Mouse (Mus musculus) macrophage (primary cell): Measurements from ENCODE around the gene Arpc3. TPM values are rescaled to one million over a fixed set of nuclear protein-coding genes. Genes with fewer than 3 reads are reported as not detected.
"Not testable (repeated sequence)": the region's sequence is repeated elsewhere in the genome, so short reads cannot be mapped to it uniquely, and the experiment has no call there.

Source experiments
- H3K27ac ChIP-seq: fragments of 350-480 bp; formaldehyde crosslinking; 2 replicates; pipeline ENCODE4 v1.9.0; 2021
- H3K36me3 ChIP-seq: fragments of 350-480 bp; formaldehyde crosslinking; 2 replicates; pipeline ENCODE4 v1.9.0; 2021; ENCODE audit errors: inconsistent target
- H3K4me3 ChIP-seq: fragments of 350-480 bp; formaldehyde crosslinking; 2 replicates; pipeline ENCODE4 v1.9.0; 2021; ENCODE audit errors: inconsistent target
- H3K79me2 ChIP-seq: fragments of 350-480 bp; formaldehyde crosslinking; 2 replicates; pipeline ENCODE4 v1.9.0; 2021; ENCODE audit errors: inconsistent target
- WGBS: methylation state at CpG from one replicate; pipeline ENCODE4 v1.1.7; 2026; ENCODE audit warnings: inconsistent platforms; ENCODE audit not compliant: missing documents; 5-methylcytosine and 5-hydroxymethylcytosine counted together
- polyA plus RNA-seq: library from polyadenylated mRNA; stranded (reverse); fragments of 250-400 nt; gene quantifications from 3 replicates; pipeline ENCODE4 v1.2.4, GENCODE M21; 2018; ENCODE audit warnings: inconsistent platforms

Gene Arpc3
- polyA plus RNA-seq, 1 experiment from 2014 or later = 1,088 TPM

DNA sequence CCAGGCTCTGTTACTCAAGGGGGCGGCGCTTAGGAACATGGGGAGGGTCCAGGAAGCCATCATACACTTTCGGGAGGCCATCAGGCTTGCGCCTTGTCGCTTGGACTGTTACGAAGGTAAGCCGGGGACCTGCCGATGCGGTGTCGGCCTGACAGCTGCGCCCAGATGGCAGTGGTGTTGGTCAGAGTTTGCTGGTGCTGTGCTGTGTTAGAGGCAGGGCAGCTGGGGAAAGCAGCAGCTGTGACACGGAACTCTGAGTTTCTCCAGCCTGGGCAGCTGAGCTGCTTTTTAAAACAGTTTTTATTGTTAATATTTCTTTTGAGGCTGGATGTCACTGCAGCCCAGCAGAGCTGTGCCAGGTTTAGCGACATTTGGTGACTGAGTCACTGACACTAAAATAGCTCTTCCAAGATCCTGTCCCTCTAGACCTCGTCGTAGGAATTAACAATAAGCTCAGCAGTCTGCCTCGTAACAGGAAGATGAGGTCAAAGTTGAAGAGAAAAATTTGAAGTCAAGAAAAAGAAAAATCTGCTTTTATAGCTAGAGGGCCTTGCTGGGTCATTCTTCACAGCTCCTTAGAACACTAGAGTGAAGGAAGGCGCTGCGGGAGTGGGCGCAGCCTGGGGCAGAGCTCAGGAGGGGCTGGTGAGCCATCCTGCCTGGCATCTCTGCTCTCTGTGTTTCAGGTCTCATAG lies 47.9 kb downstream of the Arpc3 start:
- H3K27ac ChIP-seq = peak overlapping the region; percentile 65
- no peaks in the 10 kb centered on the region for H3K79me2 ChIP-seq
- 85% methylated on average over 19 of the region's 19 CpGs for WGBS
- no peak overlapping the region for H3K4me3 ChIP-seq
- peaks cover 91% of the 10 kb centered on the region for H3K36me3 ChIP-seq

GRCm38 (mm10) chr5:122440095-122440630 lies 48.5 kb downstream of the Arpc3 start:
- Histone ChIP-seq H3K36me3 (peaks cover 88% of the 10 kb centered on the region), H3K27ac (peak overlapping the region; percentile 65), H3K4me3 (no peak overlapping the region), H3K79me2 (no peaks in the 10 kb centered on the region)
- 96% methylated on average over 12 of the region's 12 CpGs for WGBS

GRCm38 (mm10) chr5:122444492-122444891 lies 52.8 kb downstream of the Arpc3 start:
- H3K36me3 ChIP-seq = peaks cover 62% of the 10 kb centered on the region
- WGBS = 96% methylated on average over 6 of the region's 10 CpGs
- H3K79me2 ChIP-seq = no peaks in the 10 kb centered on the region
- H3K4me3 ChIP-seq = no peak overlapping the region
- H3K27ac ChIP-seq = no peak overlapping the region

GRCm38 (mm10) chr5:122445051-122445610 lies 53.5 kb downstream of the Arpc3 start:
- 97% methylated on average over 11 of the region's 11 CpGs for WGBS
- peaks cover 55% of the 10 kb centered on the region for H3K36me3 ChIP-seq

DNA sequence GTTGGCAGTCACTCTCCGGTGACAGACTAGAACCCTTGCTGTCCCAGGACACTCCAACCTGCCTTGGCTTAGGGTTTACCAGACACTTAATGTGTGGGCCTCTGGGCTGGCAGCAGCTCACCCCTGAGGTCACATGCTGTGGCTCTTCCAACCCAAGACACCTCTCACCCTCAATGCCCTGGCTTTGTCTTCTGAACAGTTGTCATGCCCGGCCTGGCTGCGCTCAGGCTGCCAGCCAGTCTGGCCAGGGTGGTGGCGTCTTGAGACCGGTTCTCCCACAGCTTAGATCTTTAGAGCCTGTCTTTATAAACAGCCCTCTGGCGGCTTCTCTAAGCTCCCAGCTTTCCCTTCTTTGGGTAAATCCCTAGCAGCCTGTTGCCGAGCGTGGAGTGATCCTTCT lies 56.2 kb downstream of the Arpc3 start:
- no peak overlapping the region for H3K27ac ChIP-seq
- peaks cover 28% of the 10 kb centered on the region; the same call in 1 of the 2 replicates for H3K36me3 ChIP-seq
- WGBS = 95% methylated on average over 8 of the region's 8 CpGs
- H3K4me3 ChIP-seq = no peak overlapping the region
- H3K79me2 ChIP-seq = no peaks in the 10 kb centered on the region

More at GRCm38 (mm10) chr5:122445051-122445610, 53.5 kb downstream of the Arpc3 start:
- H3K4me3 ChIP-seq = no peak overlapping the region
- no peak overlapping the region for H3K27ac ChIP-seq
- H3K79me2 ChIP-seq = no peaks in the 10 kb centered on the region

GRCm38 (mm10) chr5:122448869-122449268 lies 57.2 kb downstream of the Arpc3 start:
- H3K36me3 ChIP-seq = peaks cover 27% of the 10 kb centered on the region; the same call in 1 of the 2 replicates

GRCm38 (mm10) chr5:122449946-122450345 lies 58.3 kb downstream of the Arpc3 start:
- Histone ChIP-seq H3K79me2 (no peaks in the 10 kb centered on the region), H3K27ac (no peak overlapping the region), H3K4me3 (no peak overlapping the region), H3K36me3 (peaks cover 32% of the 10 kb centered on the region)
- WGBS = 93% methylated on average over 7 of the region's 7 CpGs

More at GRCm38 (mm10) chr5:122448869-122449268, 57.2 kb downstream of the Arpc3 start:
- H3K79me2 ChIP-seq = no peaks in the 10 kb centered on the region
- H3K27ac ChIP-seq = no peak overlapping the region
- WGBS = 83% methylated on average over 5 of the region's 5 CpGs
- H3K4me3 ChIP-seq = no peak overlapping the region

DNA sequence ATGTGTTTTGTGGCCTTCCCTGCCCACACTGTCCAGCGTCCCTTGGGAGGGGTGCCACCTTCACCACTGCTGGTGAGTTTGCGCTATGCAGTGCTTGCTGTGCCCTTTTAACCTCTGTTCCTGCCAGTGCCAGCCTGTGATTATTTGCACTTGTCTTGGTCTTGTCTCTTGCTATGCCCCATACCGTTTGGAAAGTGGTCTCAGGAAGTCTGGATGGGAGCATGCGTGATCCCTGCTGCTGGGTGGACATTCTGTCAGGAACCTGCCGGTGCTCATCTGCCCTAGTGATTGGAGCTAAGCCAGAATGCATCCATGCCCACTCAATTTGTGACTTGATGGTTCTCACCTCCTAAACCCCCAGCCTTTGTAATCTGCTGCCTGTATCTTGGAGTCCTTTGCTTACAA lies 59.2 kb downstream of the Arpc3 start:
- 91% methylated on average over 5 of the region's 5 CpGs for WGBS
- Histone ChIP-seq H3K36me3 (peaks cover 35% of the 10 kb centered on the region), H3K4me3 (no peak overlapping the region), H3K79me2 (no peaks in the 10 kb centered on the region), H3K27ac (no peak overlapping the region)

DNA sequence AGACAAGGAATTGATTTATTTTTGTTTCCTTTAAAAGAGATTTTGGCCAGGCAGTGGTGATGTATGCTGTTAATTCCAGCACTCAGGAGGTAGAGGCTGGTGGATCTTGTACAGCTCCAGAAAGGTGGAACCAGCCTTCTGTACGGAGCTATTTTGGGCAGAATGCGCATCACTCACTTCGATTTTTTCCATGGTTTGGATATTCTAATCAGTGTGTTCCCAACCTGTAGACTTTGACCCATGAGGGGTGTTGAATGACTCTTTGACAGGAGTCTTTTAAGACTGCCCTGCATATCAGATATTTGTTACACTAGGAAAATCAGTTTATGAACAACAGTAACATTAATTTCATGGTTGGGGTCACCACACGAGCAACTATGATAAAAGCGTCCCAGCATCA lies 59.6 kb downstream of the Arpc3 start:
- WGBS = 96% methylated on average over 5 of the region's 5 CpGs
- H3K4me3 ChIP-seq = no peak overlapping the region
- no peak overlapping the region for H3K27ac ChIP-seq
- peaks cover 35% of the 10 kb centered on the region for H3K36me3 ChIP-seq
- no peaks in the 10 kb centered on the region for H3K79me2 ChIP-seq

DNA sequence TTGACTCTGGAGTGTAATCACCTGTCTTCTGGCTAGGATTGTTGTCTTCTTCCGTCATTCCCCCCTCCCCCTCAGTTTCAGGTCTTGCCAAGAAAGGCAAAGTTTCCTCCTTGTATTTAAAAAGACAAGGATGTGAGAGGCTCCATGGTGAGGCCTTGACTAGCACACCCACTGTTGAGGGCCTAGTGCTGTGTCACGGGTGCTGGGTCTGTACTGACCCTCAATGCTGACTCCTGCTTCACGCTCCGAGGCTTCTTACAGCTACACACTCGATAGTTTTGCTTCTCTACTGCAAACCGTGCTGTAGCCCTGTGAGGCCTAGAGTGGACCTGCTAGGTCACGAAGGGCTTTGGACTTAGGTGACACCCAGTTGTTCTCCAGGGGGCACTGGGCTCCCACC lies 60.5 kb downstream of the Arpc3 start:
- WGBS = 97% methylated on average over 7 of the region's 7 CpGs

DNA sequence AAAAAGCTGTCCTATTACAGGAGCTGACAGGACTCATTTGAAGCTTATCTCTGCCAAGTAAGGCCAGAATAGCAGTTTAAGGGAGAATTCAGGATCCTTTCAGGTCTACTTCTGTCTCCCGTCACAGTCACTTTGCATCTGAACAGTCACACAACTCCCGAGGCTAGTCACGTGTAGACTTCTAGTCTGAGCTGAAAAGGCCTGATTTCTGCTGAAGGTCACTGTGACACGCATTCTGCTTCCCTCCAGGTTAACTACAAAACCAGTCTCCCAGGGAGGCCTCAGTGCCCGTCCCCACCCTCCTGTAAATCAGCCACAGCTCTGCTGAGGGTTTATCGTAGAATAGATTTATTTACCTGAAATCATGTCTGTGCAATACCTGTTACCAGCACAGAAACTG lies 61.5 kb downstream of the Arpc3 start:
- Histone ChIP-seq H3K4me3 (no peak overlapping the region), H3K27ac (no peak overlapping the region), H3K36me3 (peaks cover 52% of the 10 kb centered on the region), H3K79me2 (no peaks in the 10 kb centered on the region)
- WGBS = 83% methylated on average over 6 of the region's 6 CpGs

More for the DNA sequence above, 60.5 kb downstream of the Arpc3 start:
- H3K27ac ChIP-seq = no peak overlapping the region
- no peak overlapping the region for H3K4me3 ChIP-seq
- no peaks in the 10 kb centered on the region for H3K79me2 ChIP-seq
- peaks cover 43% of the 10 kb centered on the region for H3K36me3 ChIP-seq

GRCm38 (mm10) chr5:122454442-122454841 lies 62.8 kb downstream of the Arpc3 start:
- Histone ChIP-seq H3K4me3 (no peak overlapping the region), H3K27ac (no peak overlapping the region), H3K36me3 (peaks cover 64% of the 10 kb centered on the region), H3K79me2 (no peaks in the 10 kb centered on the region)
- whole genome bisulfite sequencing = 95% methylated on average over 4 of the region's 4 CpGs

DNA sequence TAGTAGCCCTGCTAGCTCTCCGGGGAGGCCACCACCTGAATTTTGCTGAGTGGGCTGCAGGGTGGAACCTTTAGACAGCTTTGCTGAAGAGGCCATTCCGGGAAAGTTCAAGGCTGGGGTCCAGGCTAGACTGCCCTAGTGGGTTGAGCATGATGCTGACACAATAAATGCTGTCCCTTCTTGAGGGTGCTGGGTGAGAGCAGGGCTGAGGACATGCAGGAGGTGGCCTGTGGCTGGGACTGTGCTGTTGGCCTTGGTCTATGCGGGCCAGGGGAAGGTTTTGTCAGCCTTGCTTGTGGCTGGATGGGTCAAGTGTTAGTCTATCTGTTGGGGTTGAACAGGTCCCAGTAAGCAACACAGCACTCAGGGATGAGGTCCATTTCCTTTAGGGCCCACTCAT lies 63.2 kb downstream of the Arpc3 start:
- H3K79me2 ChIP-seq = no peaks in the 10 kb centered on the region
- H3K36me3 ChIP-seq = peaks cover 69% of the 10 kb centered on the region
- H3K4me3 ChIP-seq = no peak overlapping the region
- H3K27ac ChIP-seq = no peak overlapping the region
- 100% methylated on average over 3 of the region's 3 CpGs for WGBS

GRCm38 (mm10) chr5:122455584-122455983 lies 63.9 kb downstream of the Arpc3 start:
- Histone ChIP-seq H3K36me3 (peaks cover 76% of the 10 kb centered on the region), H3K4me3 (no peak overlapping the region), H3K27ac (no peak overlapping the region), H3K79me2 (no peaks in the 10 kb centered on the region)
- WGBS = 88% methylated on average over 3 of the region's 3 CpGs

DNA sequence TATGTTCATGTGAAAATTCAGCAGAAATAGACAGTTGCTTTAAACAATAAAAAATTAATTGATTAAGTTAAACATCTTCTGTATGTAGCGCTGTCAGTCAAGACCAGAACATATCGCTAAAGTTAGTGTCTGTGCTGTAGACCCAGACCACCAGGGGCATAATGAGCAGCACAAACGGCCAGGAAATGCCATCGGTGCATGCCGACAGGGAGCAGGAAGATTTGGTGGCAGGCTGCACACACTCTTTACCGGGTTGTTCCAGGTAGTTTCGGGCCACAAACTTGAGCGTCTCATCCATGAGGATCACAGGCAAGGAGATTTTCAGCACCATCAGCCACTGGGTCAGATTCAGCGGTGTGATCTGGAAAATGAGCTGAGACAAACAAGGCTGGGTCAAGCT lies 65.4 kb downstream of the Arpc3 start:
- not testable (repeated sequence) for H3K79me2 ChIP-seq, H3K27ac ChIP-seq, H3K4me3 ChIP-seq
- WGBS = 98% methylated on average over 9 of the region's 9 CpGs
- H3K36me3 ChIP-seq = peaks cover 90% of the 10 kb centered on the region
